Mouse (Mus musculus) hindbrain, embryonic 16.5 days (tissue): ENCODE measurements at regions not wholly inside any gene's neighbourhood (a gene's known extent, or its start where the extent isn't known, plus 50 kb on each side); places are given as distances from the start of the nearest gene placed in this dataset.

Source experiments
- ATAC-seq: fragments of 200-750 bp; cut with Nextera tagmentation; 2 replicates; pipeline ENCODE4 v1.8.0; 2017; ENCODE audit warnings: moderate TSS enrichment, moderate library complexity
- H3K27ac ChIP-seq: fragments of 300-500 bp; sonication (generic); 2 replicates; pipeline ENCODE4 v1.5.1; 2014; ENCODE audit warnings: low read depth, mild to moderate bottlenecking, control low read depth, low read length, moderate library complexity
- H3K27me3 ChIP-seq: fragments of 300-500 bp; sonication (generic); replicated peaks from 2 replicates; pipeline ENCODE4 v1.6.1; 2014; ENCODE audit warnings: low read length; ENCODE audit not compliant: control insufficient read depth, insufficient read depth
- H3K36me3 ChIP-seq: fragments of 300-500 bp; sonication (generic); 2 replicates; pipeline ENCODE4 v1.6.1; 2014; ENCODE audit warnings: mild to moderate bottlenecking, low read length, moderate library complexity, mixed read lengths; ENCODE audit not compliant: control insufficient read depth, insufficient read depth
- H3K4me1 ChIP-seq: fragments of 300-500 bp; sonication (generic); 2 replicates; pipeline ENCODE4 v1.6.1; 2014; ENCODE audit warnings: low read depth, low read length; ENCODE audit not compliant: control insufficient read depth, insufficient read depth
- H3K4me2 ChIP-seq: fragments of 300-500 bp; sonication (generic); 2 replicates; pipeline ENCODE4 v1.6.1; 2014; ENCODE audit warnings: mild to moderate bottlenecking, low read length, control low read depth, moderate library complexity
- H3K4me3 ChIP-seq: fragments of 300-500 bp; sonication (generic); 2 replicates; pipeline ENCODE4 v1.5.1; 2014; ENCODE audit warnings: mild to moderate bottlenecking, low read length, control low read depth, moderate library complexity
- H3K9ac ChIP-seq: fragments of 300-500 bp; sonication (generic); 2 replicates; pipeline ENCODE4 v1.6.1; 2014; ENCODE audit warnings: low read depth, mild to moderate bottlenecking, control low read depth, low read length, moderate library complexity
- H3K9me3 ChIP-seq: fragments of 300-500 bp; sonication (generic); 2 replicates; pipeline ENCODE4 v1.6.1; 2014; ENCODE audit warnings: mild to moderate bottlenecking, low read length, moderate library complexity; ENCODE audit not compliant: control insufficient read depth
- WGBS: fragments of 180-500 bp; shearing (Covaris S2); extraction: QIAGEN DNeasy Blood & Tissue Kit; methylation state at CpG from one replicate; pipeline ENCODE4 v1.1.7; 2014; 5-methylcytosine and 5-hydroxymethylcytosine counted together

GRCm38 (mm10) chr16:5374818-5375605 is 119.2 kb upstream of the Eef2kmt start:
- no peak for ATAC-seq
- H3K9ac ChIP-seq, result no peak overlapping the region
- no peaks in the 10 kb centered on the region for H3K27me3 ChIP-seq
- H3K9me3 ChIP-seq, result no peaks in the 10 kb centered on the region
- H3K36me3 ChIP-seq, result no peaks in the 10 kb centered on the region
- H3K4me3 ChIP-seq, result no peak overlapping the region
- H3K4me2 ChIP-seq, result no peak overlapping the region
- no peak overlapping the region for H3K27ac ChIP-seq
- WGBS, result 45% methylated on average over 6 of the region's 6 CpGs
- H3K4me1 ChIP-seq, result no peaks in the 10 kb centered on the region

DNA sequence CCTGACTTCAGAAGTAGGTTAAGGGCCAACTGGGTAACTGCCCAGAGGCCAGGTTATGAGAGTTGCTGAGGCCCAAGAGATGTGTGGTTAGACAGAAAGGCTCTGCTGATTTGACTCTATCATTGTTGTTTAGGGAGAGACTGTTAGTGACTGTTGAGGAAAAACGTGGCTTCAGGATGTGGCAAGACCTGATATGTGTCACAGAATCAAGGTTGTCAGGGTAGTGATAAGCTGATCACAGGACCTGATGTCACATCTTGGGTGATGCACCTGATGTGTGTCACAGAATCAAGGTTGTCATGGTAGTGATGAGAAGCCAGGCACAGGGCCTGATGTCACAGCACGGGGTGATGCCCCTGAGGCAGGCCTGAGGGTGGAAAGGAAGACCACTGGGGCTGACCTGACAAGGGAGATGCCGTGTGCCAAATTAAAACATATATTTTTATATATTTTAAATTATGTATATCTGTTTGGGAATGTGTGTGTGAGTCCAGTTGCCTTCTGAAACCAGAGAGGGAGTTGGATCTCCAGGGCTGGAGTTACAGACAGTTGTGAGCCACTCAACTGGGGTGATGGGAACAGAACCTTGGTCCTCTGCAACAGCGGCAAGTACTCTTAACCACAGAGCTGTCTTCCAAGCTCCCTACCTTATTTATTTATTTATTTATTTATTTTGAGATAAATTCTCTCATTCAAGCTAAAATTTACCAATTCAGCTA is 115.6 kb upstream of the Eef2kmt start:
- Histone ChIP-seq H3K9ac (no peak overlapping the region), H3K4me1 (no peaks in the 10 kb centered on the region), H3K27ac (no peak overlapping the region), H3K36me3 (no peaks in the 10 kb centered on the region), H3K4me3 (no peak overlapping the region), H3K27me3 (no peaks in the 10 kb centered on the region), H3K4me2 (no peak overlapping the region), H3K9me3 (no peaks in the 10 kb centered on the region)
- ATAC-seq, result no peak
- WGBS, result 91% methylated on average over 4 of the region's 4 CpGs

DNA sequence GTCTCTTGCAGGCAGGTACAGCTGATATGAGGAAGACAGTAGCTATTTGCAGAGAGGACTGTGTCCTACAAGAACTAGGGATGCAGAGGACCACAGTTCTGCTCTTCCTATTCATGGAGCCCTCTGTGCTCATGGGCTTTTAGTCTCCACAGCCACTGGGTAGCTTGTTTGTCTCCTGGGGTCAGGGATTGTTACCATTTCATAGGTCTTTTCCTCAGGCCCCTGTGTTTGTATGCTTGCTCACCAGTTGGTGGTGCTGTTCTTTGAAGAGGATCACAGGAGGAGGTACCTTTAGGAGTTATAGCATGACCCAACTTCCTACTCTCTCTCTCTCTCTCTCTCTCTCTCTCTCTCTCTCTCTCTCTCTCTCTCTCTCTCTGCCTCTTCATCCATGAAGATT is 114.7 kb upstream of the Eef2kmt start:
- H3K4me2 ChIP-seq, result no peak overlapping the region
- no peak overlapping the region for H3K4me3 ChIP-seq
- no peaks in the 10 kb centered on the region for H3K4me1 ChIP-seq
- H3K9me3 ChIP-seq, result no peaks in the 10 kb centered on the region
- no peaks in the 10 kb centered on the region for H3K27me3 ChIP-seq
- ATAC-seq, result no peak
- H3K27ac ChIP-seq, result no peak overlapping the region
- H3K9ac ChIP-seq, result no peak overlapping the region
- no peaks in the 10 kb centered on the region for H3K36me3 ChIP-seq

DNA sequence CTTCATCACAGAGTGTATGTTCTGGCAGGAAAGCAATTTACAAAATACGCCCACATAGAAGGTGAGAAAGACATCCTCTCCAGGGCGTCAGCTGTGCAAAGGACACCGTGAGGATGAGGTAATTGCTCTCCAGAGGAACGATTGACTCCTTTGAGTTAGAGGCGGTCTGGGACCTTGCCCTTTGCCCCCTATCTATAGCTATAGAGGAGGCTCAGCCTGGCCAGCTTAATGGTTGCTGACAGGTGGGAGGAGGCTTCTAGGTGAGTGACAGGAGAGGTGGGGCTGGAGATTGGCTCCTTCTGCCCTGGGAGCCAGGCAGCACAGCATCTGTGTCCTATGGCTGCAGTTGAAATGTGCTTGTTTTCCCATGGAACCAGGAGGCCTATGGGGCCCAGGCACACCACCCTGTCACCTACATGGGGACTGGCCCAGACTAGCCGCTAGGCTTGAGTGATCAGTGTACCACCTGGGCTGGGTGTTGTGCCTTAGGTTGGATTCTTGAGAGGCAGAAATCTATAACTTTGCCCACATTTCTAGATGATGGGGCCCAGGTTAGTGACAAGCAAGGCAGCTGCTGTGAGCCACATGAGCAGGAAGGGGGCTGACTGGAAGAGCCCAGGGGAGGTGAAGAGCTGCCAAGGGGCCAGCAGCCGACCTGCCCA is 113.2 kb upstream of the Eef2kmt start:
- no peak for ATAC-seq
- Histone ChIP-seq H3K27me3 (no peaks in the 10 kb centered on the region), H3K4me1 (no peaks in the 10 kb centered on the region), H3K4me2 (no peak overlapping the region), H3K4me3 (no peak overlapping the region), H3K36me3 (no peaks in the 10 kb centered on the region), H3K27ac (no peak overlapping the region), H3K9ac (no peak overlapping the region), H3K9me3 (no peaks in the 10 kb centered on the region)
- WGBS, result 41% methylated on average over 7 of the region's 7 CpGs

- no peaks in the 10 kb centered on the region for H3K4me1 ChIP-seq
- no peak overlapping the region for H3K9ac ChIP-seq
- no peak overlapping the region for H3K4me2 ChIP-seq
- H3K27me3 ChIP-seq, result no peaks in the 10 kb centered on the region
- 72% methylated on average over 8 of the region's 8 CpGs for WGBS
- no peak overlapping the region for H3K4me3 ChIP-seq
- ATAC-seq, result no peak
- no peak overlapping the region for H3K27ac ChIP-seq
- no peaks in the 10 kb centered on the region for H3K36me3 ChIP-seq
- H3K9me3 ChIP-seq, result no peaks in the 10 kb centered on the region
Observed at GRCm38 (mm10) chr16:5368357-5368756, 112.6 kb upstream of the Eef2kmt start.

DNA sequence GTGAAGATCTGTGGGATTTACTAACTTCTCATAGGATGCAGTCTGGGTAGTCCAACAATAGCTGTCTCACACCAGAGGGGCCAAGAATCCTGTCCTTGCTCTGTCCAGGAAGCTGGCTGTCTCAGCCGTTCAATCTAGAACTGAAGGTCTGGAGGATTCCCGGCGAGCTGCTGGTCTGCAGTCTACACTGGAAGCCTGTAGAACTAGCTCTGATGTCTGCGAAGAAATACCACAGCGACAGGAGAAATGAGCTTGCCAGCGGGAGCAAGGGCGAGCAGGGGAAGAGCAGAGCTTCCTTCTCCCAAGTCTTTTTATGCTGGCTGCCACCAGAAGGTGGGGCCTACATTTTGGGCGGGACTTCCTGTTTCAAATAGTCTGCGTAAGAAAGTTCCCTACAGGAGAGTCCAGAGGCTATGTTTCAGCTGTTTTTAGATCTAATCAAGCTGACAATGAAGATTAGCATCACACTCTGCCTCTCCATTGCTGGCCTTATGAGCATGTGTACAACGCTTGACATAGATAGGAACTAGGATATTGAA is 111.9 kb upstream of the Eef2kmt start:
- H3K9me3 ChIP-seq, result no peaks in the 10 kb centered on the region
- H3K4me2 ChIP-seq, result no peak overlapping the region
- no peaks in the 10 kb centered on the region for H3K27me3 ChIP-seq
- H3K4me3 ChIP-seq, result no peak overlapping the region
- H3K36me3 ChIP-seq, result no peaks in the 10 kb centered on the region
- H3K27ac ChIP-seq, result no peak overlapping the region
- 79% methylated on average over 10 of the region's 10 CpGs for WGBS
- no peaks in the 10 kb centered on the region for H3K4me1 ChIP-seq
- H3K9ac ChIP-seq, result no peak overlapping the region
- ATAC-seq, result no peak

GRCm38 (mm10) chr16:5366021-5366420 is 110.2 kb upstream of the Eef2kmt start:
- H3K4me2 ChIP-seq, result no peak overlapping the region
- WGBS, result 91% methylated on average over 3 of the region's 3 CpGs
- H3K4me3 ChIP-seq, result no peak overlapping the region
- H3K9me3 ChIP-seq, result no peaks in the 10 kb centered on the region
- H3K36me3 ChIP-seq, result no peaks in the 10 kb centered on the region
- ATAC-seq, result no peak
- H3K9ac ChIP-seq, result no peak overlapping the region
- no peak overlapping the region for H3K27ac ChIP-seq
- H3K4me1 ChIP-seq, result no peaks in the 10 kb centered on the region
- no peaks in the 10 kb centered on the region for H3K27me3 ChIP-seq

- no peak for ATAC-seq
- WGBS, result 69% methylated on average over 10 of the region's 10 CpGs
- no peaks in the 10 kb centered on the region for H3K27me3 ChIP-seq
- H3K36me3 ChIP-seq, result no peaks in the 10 kb centered on the region
- H3K4me3 ChIP-seq, result no peak overlapping the region
- H3K4me1 ChIP-seq, result no peaks in the 10 kb centered on the region
- H3K4me2 ChIP-seq, result no peak overlapping the region
- no peak overlapping the region for H3K27ac ChIP-seq
- H3K9ac ChIP-seq, result no peak overlapping the region
- no peaks in the 10 kb centered on the region for H3K9me3 ChIP-seq
Observed at GRCm38 (mm10) chr16:5363007-5363570, 107.3 kb upstream of the Eef2kmt start.

GRCm38 (mm10) chr16:5359193-5359592 is 103.4 kb upstream of the Eef2kmt start:
- no peak for ATAC-seq

More at GRCm38 (mm10) chr16:5359193-5359592, 103.4 kb upstream of the Eef2kmt start:
- Histone ChIP-seq H3K9me3 (no peaks in the 10 kb centered on the region), H3K4me3 (no peak overlapping the region), H3K36me3 (no peaks in the 10 kb centered on the region), H3K27me3 (no peaks in the 10 kb centered on the region), H3K4me1 (no peaks in the 10 kb centered on the region), H3K9ac (no peak overlapping the region), H3K4me2 (no peak overlapping the region), H3K27ac (no peak overlapping the region)
- WGBS, result 82% methylated on average over 4 of the region's 4 CpGs
